Mouse (Mus musculus) lung, postnatal 14 days (tissue): ENCODE results near the gene Mink1.

Experiments
- DNase-seq: peaks from one replicate; pipeline ENCODE4 v3.0.0; 2021

Mink1 gene

GRCm38 (mm10) chr11:70638714-70639278 is 76.1 kb downstream of the Mink1 start, which contains the start of gene Gp1ba:
Gp1ba (plus strand) TSS chr11:70639122.
- no peak for DNase-seq

GRCm38 (mm10) chr11:70639976-70640375 is 77.3 kb downstream of the Mink1 start:
- DNase-seq, result no peak

GRCm38 (mm10) chr11:70641241-70641640 is 78.6 kb downstream of the Mink1 start:
- no peak for DNase-seq

GRCm38 (mm10) chr11:70643051-70643450 is 80.4 kb downstream of the Mink1 start:
- no peak for DNase-seq

GRCm38 (mm10) chr11:70644564-70645103 is 82.0 kb downstream of the Mink1 start:
- DNase-seq, result no peak

- no peak for DNase-seq
Measured at GRCm38 (mm10) chr11:70645461-70646258, 83.0 kb downstream of the Mink1 start.

- no peak for DNase-seq
Measured at GRCm38 (mm10) chr11:70646259-70646555, 83.5 kb downstream of the Mink1 start.

GRCm38 (mm10) chr11:70646691-70647650 is 84.3 kb downstream of the Mink1 start, which contains the start of the genes Rnf167 and Slc25a11:
Rnf167 (plus strand) TSS chr11:70647235.
Slc25a11 (minus strand) TSS chr11:70647479.
- DNase-seq, result peak; percentile 97

GRCm38 (mm10) chr11:70647716-70648420 is 85.2 kb downstream of the Mink1 start:
- DNase-seq, result no peak

- no peak for DNase-seq
Measured at GRCm38 (mm10) chr11:70648512-70648911, 85.8 kb downstream of the Mink1 start.

GRCm38 (mm10) chr11:70649185-70649734 is 86.6 kb downstream of the Mink1 start:
- no peak for DNase-seq

GRCm38 (mm10) chr11:70650322-70651175 is 87.9 kb downstream of the Mink1 start:
- no peak for DNase-seq

- no peak for DNase-seq
Measured at GRCm38 (mm10) chr11:70651391-70651790, 88.7 kb downstream of the Mink1 start.

- no peak for DNase-seq
Measured at GRCm38 (mm10) chr11:70652029-70652883, 89.6 kb downstream of the Mink1 start.

- DNase-seq, result no peak
Measured at GRCm38 (mm10) chr11:70652884-70653344, 90.2 kb downstream of the Mink1 start.

GRCm38 (mm10) chr11:70653345-70654197 is 90.9 kb downstream of the Mink1 start:
- peak; percentile 78 for DNase-seq

- peak; percentile 81 for DNase-seq
Measured at GRCm38 (mm10) chr11:70654198-70654922, 91.7 kb downstream of the Mink1 start, which contains the start of gene Pfn1. Pfn1 (minus strand) TSS chr11:70654644.
